Mouse (Mus musculus) cerebellum, adult 11 months (tissue): Measurements from ENCODE around the gene Pacrg.
A peak's percentile ranks its signal among the peaks of the same experiment; 100 is the strongest.

Source experiments
- DNase-seq: peaks from one replicate; pipeline ENCODE4 v3.0.0; 2022

Pacrg gene

GRCm38 (mm10) chr17:10840148-10840707 is at the start of gene Pacrg, which contains the start of gene Prkn:
Gene Pacrg (minus strand): TSS chr17:10840311.
Gene Prkn (plus strand): TSS chr17:10840384.
- peak; percentile 98 for DNase-seq

GRCm38 (mm10) chr17:10887924-10888323 is 47.8 kb upstream of the Pacrg start:
- no peak for DNase-seq

- DNase-seq, result no peak
These were observed 42.1 kb upstream of the Pacrg start for GRCm38 (mm10) chr17:10882260-10882659.

- no peak for DNase-seq
These were observed 38.9 kb upstream of the Pacrg start for GRCm38 (mm10) chr17:10878986-10879385.

GRCm38 (mm10) chr17:10874208-10875187 is 34.4 kb upstream of the Pacrg start:
- no peak for DNase-seq

DNA sequence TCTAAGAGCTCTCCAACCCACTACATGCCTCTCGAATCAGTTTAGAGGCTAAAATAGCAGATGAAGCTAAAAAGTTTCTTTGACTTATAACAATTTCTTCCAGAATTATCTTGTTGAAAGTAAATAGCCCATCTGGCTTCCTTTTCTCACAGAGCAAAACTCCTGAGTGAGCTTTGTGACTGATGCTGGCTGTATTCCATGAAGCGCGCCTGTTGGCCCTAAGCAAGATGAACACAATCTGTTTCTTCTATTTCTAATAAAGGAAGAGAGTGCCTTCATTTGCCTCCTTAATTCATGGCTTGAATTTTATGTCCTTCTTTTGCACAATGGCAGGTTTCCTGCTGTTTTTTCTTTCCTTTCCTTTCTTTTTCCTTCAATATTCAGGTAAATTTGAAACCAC is 14.1 kb upstream of the Pacrg start:
- DNase-seq, result peak; percentile 47

DNA sequence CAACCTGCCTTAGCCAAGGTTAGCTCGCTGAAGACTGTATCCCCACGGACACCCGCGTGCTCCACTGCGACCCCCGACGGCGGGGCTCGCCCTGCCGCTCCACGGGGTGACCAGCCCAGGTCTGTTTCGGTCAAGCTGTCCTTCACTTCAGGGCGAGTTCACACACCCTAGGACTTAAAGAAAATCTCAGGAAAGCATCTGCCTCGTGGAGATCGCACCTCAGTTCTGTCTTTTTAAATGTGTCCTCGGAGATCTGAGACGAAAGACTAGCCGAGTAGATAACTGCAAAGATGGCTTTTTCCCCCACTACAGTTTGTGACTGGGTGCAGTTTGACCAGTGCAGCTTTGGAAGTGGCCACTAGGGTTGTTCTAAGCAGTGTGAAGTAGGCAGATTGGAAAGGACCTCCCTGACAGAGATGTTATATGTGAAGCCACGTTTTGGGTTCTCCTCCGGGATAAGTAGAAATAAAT is 655 bp upstream of the Pacrg start:
- DNase-seq, result no peak

GRCm38 (mm10) chr17:10818971-10819370 is 21.1 kb downstream of the Pacrg start:
- DNase-seq, result no peak

DNA sequence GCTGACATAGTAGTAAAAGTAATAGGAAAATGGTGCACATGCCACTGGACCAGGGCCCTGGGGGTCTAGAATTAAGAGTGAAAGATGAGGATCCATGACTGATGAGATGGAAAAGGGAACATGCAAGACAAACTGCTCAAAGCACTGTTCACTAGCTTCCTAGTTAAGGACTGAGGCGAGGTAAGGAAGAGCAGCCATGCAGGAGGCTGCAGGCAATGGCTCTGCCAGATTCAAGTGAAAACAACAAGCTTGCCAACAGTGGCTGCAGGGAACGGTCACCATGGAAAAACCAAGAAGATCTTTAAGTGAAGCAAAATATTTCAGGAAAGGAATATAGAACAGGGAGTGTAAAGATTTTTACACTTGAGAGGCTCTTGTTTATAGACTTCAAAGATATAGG is 31.5 kb downstream of the Pacrg start:
- DNase-seq, result no peak

- DNase-seq, result peak; percentile 40
These were observed 32.7 kb downstream of the Pacrg start for GRCm38 (mm10) chr17:10807261-10807998.

- DNase-seq, result no peak
These were observed 33.4 kb downstream of the Pacrg start for GRCm38 (mm10) chr17:10806692-10807091.

GRCm38 (mm10) chr17:10791661-10792060 is 48.5 kb downstream of the Pacrg start:
- DNase-seq, result no peak

GRCm38 (mm10) chr17:10784401-10784920 is 55.6 kb downstream of the Pacrg start:
- DNase-seq, result no peak

DNA sequence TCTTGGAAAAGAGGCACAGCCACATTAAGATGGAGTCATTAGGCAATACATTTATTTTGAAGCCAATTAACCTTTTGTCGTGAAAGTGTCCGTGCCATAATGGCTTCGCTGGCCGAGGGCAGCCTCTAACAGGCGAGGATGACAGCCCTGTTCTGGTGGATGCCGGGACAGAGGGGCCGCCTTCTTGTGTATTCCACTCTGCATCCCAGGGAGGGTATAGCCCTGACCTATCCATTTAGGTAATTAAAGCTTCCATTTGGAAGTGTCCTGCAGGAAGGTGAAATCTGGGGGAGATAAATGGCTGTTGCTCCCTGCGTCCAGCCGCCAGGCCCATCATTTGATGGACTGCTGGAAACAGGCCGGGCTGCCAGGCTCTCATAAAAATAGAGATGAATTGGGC is 63.6 kb downstream of the Pacrg start:
- DNase-seq, result no peak

DNA sequence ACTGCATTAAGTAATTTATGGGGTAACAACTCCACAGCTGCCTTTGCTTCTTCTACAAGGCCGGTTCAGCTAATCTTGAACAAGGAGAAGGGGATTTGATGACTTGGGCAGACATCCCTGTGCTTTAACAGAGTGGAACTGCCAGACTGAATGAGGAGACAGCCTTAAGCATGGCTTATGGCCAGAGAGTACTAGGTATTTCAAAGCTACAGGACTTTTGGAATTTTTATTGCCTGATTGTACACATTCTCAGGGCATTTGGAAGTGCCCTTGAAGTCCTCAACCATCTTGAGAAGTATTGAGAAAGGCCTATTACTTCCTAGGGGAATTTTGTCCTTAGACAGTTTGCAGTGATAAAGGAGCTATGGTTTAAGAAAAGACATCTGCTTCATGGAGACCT is 65.6 kb downstream of the Pacrg start:
- DNase-seq, result no peak

- DNase-seq, result no peak
These were observed 67.9 kb downstream of the Pacrg start for GRCm38 (mm10) chr17:10772207-10772606.

DNA sequence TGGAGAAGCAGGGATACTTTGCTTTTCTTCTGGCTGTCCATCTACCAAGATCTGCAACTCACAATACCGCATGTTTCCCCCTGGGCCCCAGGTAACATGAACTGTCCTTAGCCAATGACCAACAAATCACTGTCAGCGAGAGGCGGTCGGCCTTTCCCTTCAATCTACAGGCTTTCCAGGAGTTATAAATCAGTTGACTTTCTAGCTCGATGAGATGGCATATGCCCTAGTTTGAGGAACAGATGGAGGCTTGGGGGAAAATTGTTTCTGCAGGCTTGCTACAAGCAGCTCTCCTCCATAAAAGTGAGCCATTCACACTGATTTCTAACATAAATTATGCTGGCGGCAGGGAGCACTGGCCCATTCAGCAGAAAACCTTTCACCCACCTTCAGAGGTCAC is 70.2 kb downstream of the Pacrg start:
- DNase-seq, result peak; percentile 8

- DNase-seq, result no peak
These were observed 73.2 kb downstream of the Pacrg start for GRCm38 (mm10) chr17:10766735-10767406.

DNA sequence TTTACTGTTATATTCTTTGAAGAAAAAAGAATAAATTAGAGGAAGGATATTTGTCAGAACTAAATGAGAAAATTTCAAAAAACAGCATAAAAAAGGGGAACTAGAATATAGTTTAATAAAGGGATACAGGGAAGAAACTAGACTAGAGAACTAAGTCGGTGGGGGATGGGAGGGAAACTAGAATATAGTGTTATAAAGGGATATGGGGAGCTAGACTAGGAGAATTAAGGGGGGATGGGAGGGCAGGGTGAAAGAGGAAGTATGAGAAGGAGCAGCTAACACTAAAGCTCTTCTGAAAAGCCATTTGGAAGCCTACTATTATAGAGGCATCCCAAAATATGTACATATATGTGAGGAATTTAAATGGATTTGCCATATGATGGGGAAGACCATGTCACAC is 75.8 kb downstream of the Pacrg start:
- no peak for DNase-seq

GRCm38 (mm10) chr17:10757455-10757854 is 82.7 kb downstream of the Pacrg start:
- no peak for DNase-seq

DNA sequence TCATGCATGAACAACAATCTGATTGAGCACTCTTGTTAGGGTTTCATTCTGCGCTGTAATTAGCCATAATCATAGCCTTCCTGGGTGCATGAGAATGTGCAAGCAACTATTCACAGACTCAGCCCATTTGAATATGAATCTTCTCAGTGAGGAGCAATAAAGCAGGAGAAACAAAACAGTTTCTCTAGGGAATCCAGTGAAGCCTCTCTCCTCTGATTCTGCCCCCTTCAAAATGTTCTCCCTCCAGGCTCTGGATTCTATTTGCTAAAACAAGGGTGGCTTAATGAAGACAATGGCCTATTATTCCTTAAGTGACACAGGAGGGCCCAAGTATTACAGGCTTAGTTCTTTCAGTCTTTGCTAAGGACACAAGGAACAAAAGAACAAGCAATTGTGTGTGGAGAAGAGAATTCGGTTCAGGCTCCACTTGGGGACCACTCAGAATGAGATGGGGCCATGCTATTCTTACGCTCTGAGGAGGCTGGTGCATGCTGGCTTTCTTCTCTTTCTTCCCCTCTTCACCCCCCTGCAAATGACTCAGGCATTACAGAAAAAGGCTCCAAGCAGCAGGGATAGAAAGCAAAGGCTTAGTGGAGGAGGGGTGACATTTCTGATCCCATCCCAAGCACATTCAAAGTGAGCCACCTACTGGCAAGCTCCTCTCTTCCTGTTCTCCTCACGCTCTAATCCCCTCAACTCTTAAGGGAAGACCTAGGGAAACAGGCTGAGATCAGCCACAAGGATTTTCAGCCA is 95.2 kb downstream of the Pacrg start:
- DNase-seq, result peak; percentile 20

- no peak for DNase-seq
These were observed 100.0 kb downstream of the Pacrg start for GRCm38 (mm10) chr17:10740083-10740482.
